Mouse (Mus musculus) G1E (cell line): Measurements from ENCODE around the gene Nkain4.

ENCODE experiments used
- CTCF ChIP-seq: IDR thresholded peaks from 2 replicates; pipeline ENCODE4 v1.5.1; 2012; ENCODE audit warnings: low read depth, low read length, inconsistent platforms, mixed read lengths
- GATA1 ChIP-seq: IDR thresholded peaks from 2 replicates; pipeline ENCODE4 v1.6.1; 2012; ENCODE audit warnings: borderline replicate concordance, low read length, inconsistent platforms, mixed read lengths
- POLR2AphosphoS5 ChIP-seq: IDR thresholded peaks from 2 replicates; pipeline ENCODE4 v1.6.1; 2012; ENCODE audit warnings: low read depth, low read length, inconsistent platforms; ENCODE audit not compliant: insufficient replicate concordance

- TF ChIP-seq CTCF (peak; percentile 94), POLR2AphosphoS5 (no peak), GATA1 (no peak)
Measured at GRCm38 (mm10) chr2:180925176-180925575, 29.3 kb downstream of the Nkain4 start.
